Mouse (Mus musculus): ENCODE results near the gene Rint1.
A peak's percentile ranks its signal among the peaks of the same experiment; 100 is the strongest.

Gene Rint1

DNA sequence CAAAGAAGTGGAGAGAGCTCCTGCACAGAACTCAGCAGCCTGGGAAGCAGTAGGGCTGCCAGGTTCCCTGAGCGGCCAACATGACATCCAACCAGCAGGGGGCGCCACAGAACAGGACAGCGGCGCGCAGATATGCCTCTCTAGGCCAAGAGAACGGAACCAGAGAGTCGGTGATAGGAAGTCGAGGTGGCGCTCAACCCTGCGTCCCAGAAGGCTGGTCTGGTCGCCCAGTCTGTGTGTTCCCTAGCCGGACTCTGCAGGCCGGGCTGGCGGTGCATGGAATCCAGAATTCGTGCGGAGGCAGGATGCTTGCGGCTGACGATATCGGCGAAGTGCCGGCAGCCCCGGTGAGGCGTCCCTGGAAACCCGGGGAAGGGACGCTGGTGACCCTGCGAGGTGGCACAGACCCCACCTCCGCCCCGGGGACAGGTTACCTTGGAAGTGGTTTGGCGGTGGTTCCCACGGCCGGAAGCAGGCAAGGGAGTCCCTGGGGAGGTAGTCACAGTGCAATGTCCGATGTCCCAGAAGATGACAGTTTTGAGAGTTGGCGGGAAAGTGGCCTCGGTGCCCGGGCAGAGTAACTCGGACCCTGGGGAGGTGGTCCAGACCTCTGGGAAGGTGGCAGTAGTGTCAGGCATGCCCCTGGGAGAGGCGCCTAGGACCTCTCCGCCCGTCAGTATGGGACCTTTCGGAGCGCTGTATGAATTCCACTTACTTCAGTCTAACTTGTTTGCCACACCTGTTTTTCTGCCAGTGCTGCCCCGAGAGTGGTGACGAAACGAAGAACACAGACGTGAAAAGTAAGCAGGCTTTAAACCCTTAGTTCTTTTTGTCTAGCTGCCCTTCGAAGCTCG is at the start of gene Rint1:
Gene Rint1 (plus strand): TSS at position 176 of the 854 bp plus-strand sequence.
- DNase-seq (ENCODE audit: low read depth) = peak; percentile 93

GRCm38 (mm10) chr5:23743261-23743660 is 44.2 kb upstream of the Rint1 start:
- no peak for DNase-seq (ENCODE audit: low read depth)

- no peak for DNase-seq (ENCODE audit: low read depth)
These were observed 37.6 kb upstream of the Rint1 start for GRCm38 (mm10) chr5:23749882-23750281.

GRCm38 (mm10) chr5:23755591-23755990 is 31.9 kb upstream of the Rint1 start:
- DNase-seq (ENCODE audit: low read depth) = no peak

- DNase-seq (ENCODE audit: low read depth) = no peak
These were observed 31.1 kb upstream of the Rint1 start for GRCm38 (mm10) chr5:23756368-23756767.

- no peak for DNase-seq (ENCODE audit: low read depth)
These were observed 28.9 kb upstream of the Rint1 start for GRCm38 (mm10) chr5:23758633-23759032.

- DNase-seq (ENCODE audit: low read depth) = no peak
These were observed 25.0 kb upstream of the Rint1 start for GRCm38 (mm10) chr5:23762531-23762930.

- no peak for DNase-seq (ENCODE audit: low read depth)
These were observed 23.0 kb upstream of the Rint1 start for GRCm38 (mm10) chr5:23764557-23764956.

DNA sequence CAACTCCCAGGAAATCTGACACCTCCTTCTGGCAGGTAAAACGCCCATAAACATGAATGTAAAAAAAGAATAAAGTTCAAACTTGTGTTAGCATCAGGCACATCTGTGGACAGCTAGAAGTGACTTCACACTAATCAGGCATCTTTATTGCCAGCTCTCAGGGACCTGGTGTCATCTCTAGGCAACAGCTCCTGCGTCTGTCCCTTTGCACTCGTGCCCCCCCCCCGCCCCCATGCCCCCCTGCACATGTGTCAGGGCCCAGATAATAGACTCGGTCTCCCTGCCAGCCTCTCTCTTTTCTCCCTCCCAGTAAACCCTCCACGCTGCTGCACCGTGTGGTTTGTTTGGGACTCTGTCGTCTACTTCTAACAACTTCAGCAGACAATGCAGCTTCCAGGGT is 16.4 kb upstream of the Rint1 start:
- no peak for DNase-seq (ENCODE audit: low read depth)

GRCm38 (mm10) chr5:23774186-23774585 is 13.3 kb upstream of the Rint1 start:
- DNase-seq (ENCODE audit: low read depth) = no peak

GRCm38 (mm10) chr5:23780516-23780915 is 7.0 kb upstream of the Rint1 start:
- DNase-seq (ENCODE audit: low read depth) = no peak

DNA sequence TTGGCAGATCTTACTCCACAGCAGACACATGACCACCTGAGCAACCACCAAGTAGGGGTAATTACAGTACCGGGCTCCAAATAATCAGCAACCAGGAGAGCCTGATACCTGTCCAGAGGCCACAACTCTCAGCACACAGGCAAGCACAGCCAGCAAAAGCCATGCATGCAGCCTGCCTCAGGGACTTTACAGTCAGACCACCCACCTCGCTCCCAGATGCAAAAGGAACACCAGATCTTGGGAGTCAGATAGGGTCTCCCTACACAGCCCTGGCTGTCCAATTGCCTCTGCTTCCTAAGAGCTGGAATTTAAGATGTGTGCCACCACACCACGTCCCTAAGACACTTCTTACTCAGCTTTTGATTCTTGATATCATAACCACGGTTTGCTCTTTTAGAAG is 6.3 kb upstream of the Rint1 start:
- DNase-seq (ENCODE audit: low read depth) = no peak

DNA sequence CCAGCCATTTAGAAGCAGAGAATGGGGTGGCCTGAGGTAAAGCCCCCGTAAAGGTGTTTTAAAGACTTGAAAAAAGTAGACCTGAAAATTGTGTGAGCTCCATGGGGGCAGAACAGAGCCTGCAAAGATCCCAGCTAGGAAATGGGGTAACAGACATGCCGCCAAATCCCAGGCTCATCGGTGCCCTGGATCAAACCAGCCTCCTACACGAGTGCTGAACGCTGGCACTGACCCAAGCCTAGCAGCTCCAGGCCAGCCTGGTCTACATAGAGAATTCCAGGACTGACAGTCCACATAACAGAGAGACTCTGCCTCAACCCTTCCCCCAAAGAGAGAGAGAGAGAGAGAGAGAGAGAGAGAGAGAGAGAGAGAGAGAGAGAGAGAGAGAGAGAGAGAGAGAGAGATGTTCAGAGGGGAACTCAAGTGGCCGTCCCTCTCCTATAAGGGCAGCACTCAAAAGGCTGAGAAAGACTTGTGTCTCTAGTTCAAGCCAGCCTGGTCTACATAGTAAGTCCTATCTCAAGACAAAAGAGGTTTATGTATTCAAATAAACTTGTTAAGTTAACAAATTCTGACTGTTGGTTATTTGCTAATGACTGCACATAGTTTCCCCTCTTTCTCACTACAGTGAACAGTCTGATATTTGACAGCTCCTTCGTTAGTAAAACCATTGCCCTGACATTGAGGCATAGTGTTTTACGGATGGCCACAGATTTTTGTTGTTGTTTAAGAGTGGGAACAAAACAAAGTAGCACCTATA is 5.3 kb upstream of the Rint1 start:
- DNase-seq (ENCODE audit: low read depth) = no peak

DNA sequence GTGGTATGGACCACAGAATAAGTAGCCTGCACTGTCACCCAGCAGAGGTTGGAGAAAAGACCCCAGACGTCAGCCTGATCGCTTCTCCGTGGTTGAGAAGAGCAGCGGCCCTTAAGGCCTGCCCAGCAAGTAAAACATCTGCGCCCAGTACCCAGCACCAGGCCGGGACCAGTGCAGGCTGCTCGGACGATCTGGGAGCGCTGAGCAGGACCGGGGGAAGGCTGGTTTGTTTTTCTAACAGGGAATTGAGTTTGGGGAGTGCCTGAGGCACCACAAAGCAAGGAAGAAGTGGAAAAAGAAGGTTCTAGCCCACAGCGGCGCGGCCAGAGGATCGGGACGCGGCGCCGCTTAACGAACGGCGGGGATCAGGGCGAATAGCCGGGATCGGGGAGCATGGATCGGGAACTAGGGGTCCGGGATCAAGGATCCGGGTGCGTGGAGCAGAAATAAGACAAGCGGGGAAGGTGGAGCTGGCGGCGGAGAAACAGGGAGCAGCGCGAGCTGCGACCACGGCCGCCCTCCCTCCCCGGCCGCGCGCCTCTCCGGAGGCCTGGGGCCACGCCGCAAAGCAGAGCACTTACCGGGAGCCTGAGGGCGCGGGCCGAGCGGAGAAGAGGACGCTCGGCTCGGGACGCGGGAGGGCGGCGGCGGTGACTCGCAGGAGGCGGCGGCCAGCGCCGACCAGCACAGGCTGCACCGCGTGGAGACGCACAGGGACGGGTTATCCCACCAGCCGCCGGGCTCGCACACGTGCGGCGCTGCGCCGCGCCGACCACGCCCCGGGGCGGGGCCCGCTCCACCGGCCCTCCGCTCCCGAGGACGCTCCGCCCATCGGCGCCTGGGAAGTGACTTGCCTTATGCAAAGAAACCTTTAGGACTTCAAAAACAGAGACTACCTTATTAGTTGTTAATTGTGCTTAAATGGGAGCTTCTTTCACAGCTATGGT is 4.3 kb upstream of the Rint1 start, which contains the start of gene Pus7:
Gene Pus7 (minus strand): TSS at position 781 of the 947 bp plus-strand sequence.
- DNase-seq (ENCODE audit: low read depth) = peak; percentile 73

- no peak for DNase-seq (ENCODE audit: low read depth)
These were observed 899 bp downstream of the Rint1 start for GRCm38 (mm10) chr5:23788390-23788830.

DNA sequence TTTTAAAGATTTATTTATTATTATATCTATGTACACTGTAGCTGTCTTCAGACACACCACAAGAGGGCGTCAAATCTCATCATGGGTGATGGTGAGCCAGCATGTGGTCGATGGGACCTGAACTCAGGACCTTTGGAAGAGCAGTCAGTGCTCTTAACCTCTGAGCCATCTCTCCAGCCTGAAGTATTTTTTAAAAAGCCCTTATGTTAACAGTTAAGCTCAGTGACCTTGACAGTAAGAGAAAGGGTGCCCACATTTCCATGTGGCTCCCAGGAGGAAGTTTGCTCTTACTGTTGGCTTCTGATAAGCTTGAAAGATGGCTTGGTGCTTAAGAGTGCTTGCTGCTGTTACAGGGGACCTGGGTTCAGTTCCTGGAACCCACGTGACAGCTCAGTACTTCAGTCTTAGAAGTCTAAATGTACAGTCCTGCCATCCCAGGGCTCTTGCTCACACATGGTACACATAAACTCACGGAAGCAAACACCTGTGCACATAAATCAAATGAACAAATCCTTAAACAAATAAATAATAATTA is 1.6 kb downstream of the Rint1 start:
- no peak for DNase-seq (ENCODE audit: low read depth)

GRCm38 (mm10) chr5:23792726-23793125 is 5.2 kb downstream of the Rint1 start:
- DNase-seq (ENCODE audit: low read depth) = no peak

GRCm38 (mm10) chr5:23814841-23815240 is 27.3 kb downstream of the Rint1 start:
- no peak for DNase-seq (ENCODE audit: low read depth)

DNA sequence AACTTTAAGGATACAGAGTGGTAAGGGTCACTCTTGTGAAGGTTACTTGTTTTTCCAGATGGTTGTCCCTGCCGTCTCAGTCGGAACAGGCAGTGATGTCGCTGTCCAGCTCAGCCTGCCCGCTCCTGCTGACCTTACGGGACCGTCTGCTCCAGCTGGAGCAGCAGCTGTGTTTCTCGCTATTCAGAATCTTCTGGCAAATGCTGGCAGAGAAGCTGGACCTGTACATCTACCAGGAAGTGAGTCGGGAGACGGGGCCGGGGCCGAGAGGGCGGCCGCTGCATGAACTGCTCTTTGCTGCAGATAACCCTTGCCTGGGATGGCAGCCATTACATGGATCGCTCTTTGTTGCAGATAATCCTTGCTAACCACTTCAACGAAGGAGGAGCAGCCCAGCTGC is 29.2 kb downstream of the Rint1 start:
- no peak for DNase-seq (ENCODE audit: low read depth)

GRCm38 (mm10) chr5:23822306-23822705 is 34.8 kb downstream of the Rint1 start:
- DNase-seq (ENCODE audit: low read depth) = no peak

DNA sequence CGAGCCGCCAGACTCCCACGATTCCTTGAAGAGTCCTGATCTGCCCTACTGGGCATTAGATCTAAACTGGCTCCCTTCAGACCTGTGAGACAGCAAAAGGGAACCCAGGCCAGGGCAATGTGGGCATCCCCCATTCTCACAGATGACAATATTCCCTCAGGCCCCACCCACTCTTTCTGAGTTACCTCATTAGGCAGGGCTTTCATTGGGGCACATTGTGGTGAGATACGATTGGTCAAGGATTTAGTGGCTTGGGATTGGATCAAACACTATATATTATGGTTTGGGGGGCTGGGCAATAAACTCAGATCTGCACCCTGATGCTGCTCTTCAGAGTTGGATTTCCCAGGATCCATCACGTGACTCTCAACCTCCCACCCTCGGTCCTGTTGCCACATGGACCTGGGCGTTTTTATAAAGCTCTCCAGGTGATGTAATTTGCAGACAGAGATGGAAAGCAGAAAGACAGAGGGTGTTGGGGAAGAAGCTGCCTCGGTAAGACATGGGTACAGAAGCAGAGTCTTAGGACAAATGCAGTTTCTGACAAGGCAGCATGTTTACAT is 36.7 kb downstream of the Rint1 start:
- no peak for DNase-seq (ENCODE audit: low read depth)
